Mouse (Mus musculus): ENCODE measurements around the gene Immp2l. TPM values are rescaled to one million over a fixed set of nuclear protein-coding genes. Genes with fewer than 3 reads are reported as not detected.

The Immp2l gene
- total and polyA plus RNA-seq, 3 experiments: 20.1 to 30.3 (median 23.1) TPM

DNA sequence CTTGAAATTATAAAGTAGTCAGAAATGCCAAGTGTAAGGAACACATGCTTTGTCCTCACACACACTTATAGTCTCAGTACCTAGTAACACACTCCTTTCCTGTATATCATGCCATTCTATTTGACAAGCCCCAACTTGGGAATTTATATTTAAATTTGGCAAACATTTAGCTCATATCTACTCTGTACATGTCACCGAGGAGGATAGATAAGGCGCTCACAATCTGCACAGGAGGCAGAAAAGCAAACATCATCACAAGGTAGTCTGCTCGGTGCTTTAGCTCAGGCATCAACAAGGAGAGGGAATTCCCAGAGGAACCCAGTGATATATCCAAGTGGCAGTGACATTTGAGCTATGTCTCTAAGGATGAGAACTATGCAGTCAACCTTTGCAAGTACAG lies 856.9 kb downstream of the Immp2l start:
- H3K9ac ChIP-seq (ENCODE audit: low read depth, low read length): no peak overlapping the region
- H3K4me1 ChIP-seq (ENCODE audit: control insufficient read depth, insufficient read depth, low read length): no peaks in the 10 kb centered on the region
- H3K27ac ChIP-seq: no peak overlapping the region
- TF ChIP-seq EP300 (IDR thresholded peaks at IDR 0.05; ENCODE audit: insufficient read depth, low read depth, low read length): no peak
- TF ChIP-seq POLR2A (IDR thresholded peaks at IDR 0.05; ENCODE audit: insufficient read depth, low read depth, low read length): no peak
- no peak for TF ChIP-seq CTCF (IDR thresholded peaks at IDR 0.05)
- DNase-seq: no peak
- intact Hi-C loops (cut with DNase I): no loop called here
- H3K79me2 ChIP-seq (replicated peaks; ENCODE audit: control insufficient read depth, insufficient read depth, low read length): no peaks in the 10 kb centered on the region
- H3K4me3 ChIP-seq: no peak overlapping the region
- no peaks in the 10 kb centered on the region for H3K36me3 ChIP-seq (ENCODE audit: control insufficient read depth, insufficient read depth, low read length)
- 46% methylated on average over 3 of the region's 3 CpGs for WGBS
- H3K27me3 ChIP-seq (ENCODE audit: control insufficient read depth, insufficient read depth, low read length): no peaks in the 10 kb centered on the region

DNA sequence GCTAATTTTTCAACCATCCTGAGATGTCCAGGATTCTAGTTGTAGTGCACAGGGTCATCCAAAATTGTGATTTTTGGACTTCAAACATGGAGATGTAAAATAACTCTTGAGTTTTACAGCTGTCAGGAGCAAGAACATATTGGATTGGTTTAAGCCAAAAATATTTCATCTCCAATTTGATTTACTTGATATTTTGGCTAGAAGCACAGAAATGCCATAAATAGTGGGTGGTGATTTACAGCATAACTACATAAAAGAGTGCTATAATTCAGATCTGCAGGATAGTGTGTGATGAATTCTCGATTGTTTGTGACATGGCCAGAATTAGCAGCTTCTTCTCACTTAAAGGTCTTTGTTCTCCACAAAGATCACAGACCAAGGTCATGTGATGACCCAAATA lies 884.1 kb downstream of the Immp2l start:
- no peaks in the 10 kb centered on the region for H3K36me3 ChIP-seq (ENCODE audit: control insufficient read depth, insufficient read depth, low read length)
- H3K9ac ChIP-seq (ENCODE audit: low read depth, low read length): no peak overlapping the region
- 43% methylated on average over 1 of the region's 1 CpGs for WGBS
- no peak overlapping the region for H3K4me3 ChIP-seq
- H3K4me1 ChIP-seq (ENCODE audit: control insufficient read depth, insufficient read depth, low read length): no peaks in the 10 kb centered on the region
- no peak for DNase-seq
- no peak for TF ChIP-seq CTCF (IDR thresholded peaks at IDR 0.05)
- no peak for TF ChIP-seq EP300 (IDR thresholded peaks at IDR 0.05; ENCODE audit: insufficient read depth, low read depth, low read length)
- TF ChIP-seq POLR2A (IDR thresholded peaks at IDR 0.05; ENCODE audit: insufficient read depth, low read depth, low read length): no peak
- H3K79me2 ChIP-seq (replicated peaks; ENCODE audit: control insufficient read depth, insufficient read depth, low read length): no peaks in the 10 kb centered on the region
- no peak overlapping the region for H3K27ac ChIP-seq
- no peaks in the 10 kb centered on the region for H3K27me3 ChIP-seq (ENCODE audit: control insufficient read depth, insufficient read depth, low read length)
- intact Hi-C loops (cut with DNase I): no loop called here

- no peak overlapping the region for H3K27ac ChIP-seq
- no peak overlapping the region for H3K9ac ChIP-seq (ENCODE audit: low read depth, low read length)
- TF ChIP-seq EP300 (IDR thresholded peaks at IDR 0.05; ENCODE audit: insufficient read depth, low read depth, low read length) (no peak), CTCF (IDR thresholded peaks at IDR 0.05) (no peak), POLR2A (IDR thresholded peaks at IDR 0.05; ENCODE audit: insufficient read depth, low read depth, low read length) (no peak)
- no peaks in the 10 kb centered on the region for H3K36me3 ChIP-seq (ENCODE audit: control insufficient read depth, insufficient read depth, low read length)
- no peaks in the 10 kb centered on the region for H3K27me3 ChIP-seq (ENCODE audit: control insufficient read depth, insufficient read depth, low read length)
- H3K4me1 ChIP-seq (ENCODE audit: control insufficient read depth, insufficient read depth, low read length): no peaks in the 10 kb centered on the region
- intact Hi-C loops (cut with DNase I): no loop called here
- WGBS: 90% methylated on average over 3 of the region's 3 CpGs
- H3K79me2 ChIP-seq (replicated peaks; ENCODE audit: control insufficient read depth, insufficient read depth, low read length): no peaks in the 10 kb centered on the region
- H3K4me3 ChIP-seq: no peak overlapping the region
- DNase-seq: no peak
Measured at GRCm38 (mm10) chr12:41911626-41912025, 887.7 kb downstream of the Immp2l start.

DNA sequence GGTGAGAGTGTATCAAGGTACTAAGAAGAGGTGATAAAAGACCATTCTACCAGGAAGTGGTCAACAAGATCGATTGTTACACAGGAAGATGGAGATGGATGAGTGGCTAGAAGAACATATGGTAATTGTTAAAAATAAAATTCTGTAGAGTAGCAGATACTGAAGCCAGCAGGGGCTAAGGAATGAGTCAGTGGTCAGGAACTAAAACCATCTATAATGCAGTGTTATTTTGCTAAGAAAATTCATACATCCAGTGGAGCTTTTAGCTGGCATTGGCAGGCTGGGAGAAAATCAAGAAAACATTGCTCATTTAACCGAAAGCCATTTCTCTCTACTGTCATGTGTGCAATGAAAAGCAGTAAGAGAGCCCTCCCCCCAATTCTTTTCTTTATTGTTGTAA lies 913.9 kb downstream of the Immp2l start:
- H3K27ac ChIP-seq: no peak overlapping the region
- no peak for TF ChIP-seq CTCF (IDR thresholded peaks at IDR 0.05)
- no peak for TF ChIP-seq POLR2A (IDR thresholded peaks at IDR 0.05; ENCODE audit: insufficient read depth, low read depth, low read length)
- no peak for TF ChIP-seq EP300 (IDR thresholded peaks at IDR 0.05; ENCODE audit: insufficient read depth, low read depth, low read length)
- H3K9ac ChIP-seq (ENCODE audit: low read depth, low read length): no peak overlapping the region
- WGBS: 70% methylated on average over 2 of the region's 2 CpGs
- no peaks in the 10 kb centered on the region for H3K27me3 ChIP-seq (ENCODE audit: control insufficient read depth, insufficient read depth, low read length)
- H3K79me2 ChIP-seq (replicated peaks; ENCODE audit: control insufficient read depth, insufficient read depth, low read length): no peaks in the 10 kb centered on the region
- H3K36me3 ChIP-seq (ENCODE audit: control insufficient read depth, insufficient read depth, low read length): no peaks in the 10 kb centered on the region
- DNase-seq: no peak
- no peak overlapping the region for H3K4me3 ChIP-seq
- H3K4me1 ChIP-seq (ENCODE audit: control insufficient read depth, insufficient read depth, low read length): no peaks in the 10 kb centered on the region
- intact Hi-C loops (cut with DNase I): no loop called here

DNA sequence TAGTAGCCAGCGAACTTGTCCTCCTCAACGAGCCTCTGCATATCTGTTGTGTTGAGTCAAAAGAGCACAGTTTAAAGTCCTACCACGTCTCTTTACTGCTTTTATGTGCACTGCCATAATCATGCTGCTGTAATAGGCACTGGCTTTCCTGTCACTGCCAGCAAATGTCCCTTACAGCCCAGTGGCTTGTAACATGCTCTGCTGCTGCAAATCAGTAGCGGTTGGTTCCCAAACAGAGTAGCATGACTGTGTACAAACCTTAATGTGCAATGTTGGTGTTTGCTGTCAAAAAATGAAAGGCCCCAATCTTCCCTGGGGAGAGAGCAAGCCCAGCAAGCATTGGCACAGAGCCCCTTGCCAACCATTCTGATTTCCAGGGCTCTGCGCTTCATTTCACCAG lies 918.0 kb downstream of the Immp2l start:
- Histone ChIP-seq H3K79me2 (replicated peaks; ENCODE audit: control insufficient read depth, insufficient read depth, low read length) (no peaks in the 10 kb centered on the region), H3K4me1 (ENCODE audit: control insufficient read depth, insufficient read depth, low read length) (no peaks in the 10 kb centered on the region), H3K9ac (ENCODE audit: low read depth, low read length) (no peak overlapping the region), H3K27ac (no peak overlapping the region), H3K4me3 (no peak overlapping the region), H3K27me3 (ENCODE audit: control insufficient read depth, insufficient read depth, low read length) (no peaks in the 10 kb centered on the region), H3K36me3 (ENCODE audit: control insufficient read depth, insufficient read depth, low read length) (no peaks in the 10 kb centered on the region)
- intact Hi-C loops (cut with DNase I): no loop called here
- TF ChIP-seq POLR2A (IDR thresholded peaks at IDR 0.05; ENCODE audit: insufficient read depth, low read depth, low read length) (no peak), CTCF (IDR thresholded peaks at IDR 0.05) (no peak), EP300 (IDR thresholded peaks at IDR 0.05; ENCODE audit: insufficient read depth, low read depth, low read length) (no peak)
- 80% methylated on average over 5 of the region's 5 CpGs for WGBS
- DNase-seq: no peak

DNA sequence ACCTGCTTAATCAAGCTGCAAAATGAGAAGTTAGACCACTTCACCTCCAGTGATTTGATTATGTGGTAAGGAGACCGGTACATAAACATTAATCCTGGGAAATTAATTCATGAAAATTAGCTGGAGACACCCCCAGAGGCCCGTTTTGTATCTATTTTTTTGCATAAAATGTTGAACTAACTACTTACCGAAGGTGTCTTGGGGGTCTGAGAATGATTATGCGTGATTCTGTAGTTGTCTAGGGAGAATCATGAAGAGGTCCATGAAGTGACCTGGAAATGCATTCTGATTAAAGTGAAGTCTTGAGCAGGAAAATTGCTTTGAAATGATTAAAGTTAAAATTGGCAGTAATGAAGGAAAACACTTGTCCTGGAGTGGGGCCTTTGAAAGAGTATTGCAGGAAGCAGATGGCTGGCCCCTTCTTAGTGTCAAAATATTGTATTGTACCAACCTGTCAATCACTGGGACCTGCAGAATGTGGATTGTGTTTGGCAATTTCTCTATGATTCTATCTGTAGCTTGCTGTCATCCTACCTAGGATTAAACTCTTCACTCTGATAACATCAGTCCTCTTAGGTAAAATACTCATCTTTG lies 920.3 kb downstream of the Immp2l start:
- Histone ChIP-seq H3K27ac (no peak overlapping the region), H3K4me1 (ENCODE audit: control insufficient read depth, insufficient read depth, low read length) (no peaks in the 10 kb centered on the region), H3K9ac (ENCODE audit: low read depth, low read length) (no peak overlapping the region), H3K4me3 (no peak overlapping the region), H3K36me3 (ENCODE audit: control insufficient read depth, insufficient read depth, low read length) (no peaks in the 10 kb centered on the region), H3K79me2 (replicated peaks; ENCODE audit: control insufficient read depth, insufficient read depth, low read length) (no peaks in the 10 kb centered on the region), H3K27me3 (ENCODE audit: control insufficient read depth, insufficient read depth, low read length) (no peaks in the 10 kb centered on the region)
- 76% methylated on average over 4 of the region's 4 CpGs for WGBS
- intact Hi-C loops (cut with DNase I): no loop called here
- DNase-seq: no peak
- TF ChIP-seq POLR2A (IDR thresholded peaks at IDR 0.05; ENCODE audit: insufficient read depth, low read depth, low read length): no peak
- TF ChIP-seq CTCF (IDR thresholded peaks at IDR 0.05): no peak
- no peak for TF ChIP-seq EP300 (IDR thresholded peaks at IDR 0.05; ENCODE audit: insufficient read depth, low read depth, low read length)

All from heart, adult 2 months (tissue).